ENCODE assay signal across 23 mouse cellular contexts in the genomic region with DNA sequence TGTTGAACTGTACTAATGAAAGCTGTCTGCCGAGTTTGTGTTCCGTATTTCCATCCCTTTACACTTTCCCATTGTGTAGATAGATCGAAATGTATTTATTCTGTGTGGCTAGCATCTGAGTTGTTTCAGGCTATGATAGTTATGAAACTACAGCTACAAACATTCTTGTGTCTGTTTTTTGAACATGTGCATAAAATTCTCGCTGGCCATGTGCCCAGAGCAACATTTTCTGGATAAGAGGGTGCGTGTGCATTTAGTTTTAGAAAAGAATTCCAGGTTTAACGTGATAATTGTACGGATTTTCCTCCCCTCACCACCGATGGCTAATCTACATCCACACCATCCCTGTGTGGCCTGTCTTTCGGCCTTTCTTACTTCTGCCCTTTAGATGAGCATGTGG. TPM values are rescaled to one million over a fixed set of nuclear protein-coding genes. Genes with fewer than 3 reads are reported as not detected.
DNase-seq lines count a peak whose midpoint lies in the region; ATAC-seq and TF ChIP-seq lines count a peak whose summit lies in the region.
"Had no signal": no experiment of that assay in that cellular context is flagged by ENCODE, and none has a peak within 500 bp of the region (broad histone marks: within the 10 kb centered on the region; RNA-seq: fewer than 3 reads in every experiment).

No protein-coding gene starts in this region.

- no peak overlapping the region for H3K9ac ChIP-seq in kidney, postnatal 0 days (ENCODE audit: low read depth, low read length)
- no peak overlapping the region for H3K9ac ChIP-seq in kidney, embryonic 14.5 days (ENCODE audit: low read depth, low read length)
- H3K9ac ChIP-seq in lung, embryonic 14.5 days: no peak overlapping the region
- H3K9ac ChIP-seq: heart, embryonic 15.5 days; hindbrain, embryonic 13.5 days; kidney, embryonic 15.5 days; limb, embryonic 15.5 days; liver, embryonic 14.5 days; lung, embryonic 15.5 days; neural tube, embryonic 13.5 days had no signal

- H3K4me1 ChIP-seq in kidney, postnatal 0 days (replicated peaks; ENCODE audit: insufficient read depth, low read length): no peaks in the 10 kb centered on the region
- no peaks in the 10 kb centered on the region for H3K4me1 ChIP-seq in kidney, embryonic 14.5 days (ENCODE audit: control insufficient read depth, insufficient read depth, low read length)
- H3K4me1 ChIP-seq in lung, embryonic 14.5 days (ENCODE audit: insufficient read depth): no peaks in the 10 kb centered on the region
- H3K4me1 ChIP-seq: heart, embryonic 15.5 days; hindbrain, embryonic 13.5 days; kidney, embryonic 15.5 days; lung, embryonic 15.5 days; midbrain, embryonic 10.5 days; neural tube, embryonic 13.5 days had no signal

- no peak for TF ChIP-seq CTCF in kidney, postnatal 0 days (IDR thresholded peaks at IDR 0.05; ENCODE audit: low read depth)
- TF ChIP-seq CTCF in lung, embryonic 14.5 days (IDR thresholded peaks at IDR 0.05; ENCODE audit: low read depth): no peak

- peak; percentile 24 for DNase-seq in kidney, postnatal 0 days (ENCODE audit: low spot score)
- peak; percentile 62 for DNase-seq in lung, embryonic 14.5 days
- DNase-seq in lung, postnatal 14 days: no peak
- peak; percentile 58 for DNase-seq in testis, postnatal 10 days (ENCODE audit: low spot score)
- DNase-seq in testis, postnatal 14 days (ENCODE audit: low spot score): no peak
- DNase-seq in cerebellum, adult 9-10 months: no peak
- DNase-seq: adrenal gland, adult 8-10 months; cerebellum, adult 2 months; gastrocnemius, postnatal 36 days; heart, postnatal 36 days had no signal

- no peaks in the 10 kb centered on the region for H3K27me3 ChIP-seq in kidney, postnatal 0 days (ENCODE audit: insufficient read depth, low read length)
- no peaks in the 10 kb centered on the region for H3K27me3 ChIP-seq in kidney, embryonic 14.5 days (ENCODE audit: control insufficient read depth, insufficient read depth, low read length)
- H3K27me3 ChIP-seq in lung, embryonic 14.5 days (ENCODE audit: insufficient read depth, low read length): no peaks in the 10 kb centered on the region
- H3K27me3 ChIP-seq: heart, embryonic 15.5 days; hindbrain, embryonic 13.5 days; kidney, embryonic 15.5 days; limb, embryonic 15.5 days; lung, embryonic 15.5 days; neural tube, embryonic 13.5 days had no signal

- no peak overlapping the region for H3K27ac ChIP-seq in kidney, postnatal 0 days
- no peak overlapping the region for H3K27ac ChIP-seq in kidney, embryonic 14.5 days (ENCODE audit: low read depth, low read length)
- no peak overlapping the region for H3K27ac ChIP-seq in lung, embryonic 14.5 days (ENCODE audit: low read depth)
- H3K27ac ChIP-seq: heart, embryonic 15.5 days; hindbrain, embryonic 13.5 days; kidney, embryonic 15.5 days; layer of hippocampus, adult 2 months; limb, embryonic 15.5 days; liver, embryonic 14.5 days; lung, embryonic 15.5 days; midbrain, embryonic 10.5 days; neural tube, embryonic 13.5 days had no signal

- H3K4me2 ChIP-seq in kidney, postnatal 0 days (ENCODE audit: low read length): no peak overlapping the region
- H3K4me2 ChIP-seq in kidney, embryonic 14.5 days (replicated peaks; ENCODE audit: low read depth, low read length): no peak overlapping the region
- no peak overlapping the region for H3K4me2 ChIP-seq in lung, embryonic 14.5 days
- H3K4me2 ChIP-seq: heart, embryonic 15.5 days; hindbrain, embryonic 13.5 days; kidney, embryonic 15.5 days; limb, embryonic 15.5 days; lung, embryonic 15.5 days; neural tube, embryonic 13.5 days had no signal

- H3K4me3 ChIP-seq in kidney, postnatal 0 days (replicated peaks; ENCODE audit: low read depth, low read length): no peak overlapping the region
- no peak overlapping the region for H3K4me3 ChIP-seq in kidney, embryonic 14.5 days (ENCODE audit: low read length)
- H3K4me3 ChIP-seq in lung, embryonic 14.5 days (ENCODE audit: low read depth, low read length): no peak overlapping the region
- H3K4me3 ChIP-seq: heart, embryonic 15.5 days; hindbrain, embryonic 13.5 days; kidney, embryonic 15.5 days; layer of hippocampus, adult 2 months; limb, embryonic 15.5 days; lung, embryonic 15.5 days; midbrain, embryonic 10.5 days; myocyte; neural tube, embryonic 13.5 days had no signal

- 63% methylated on average over 9 of the region's 9 CpGs for WGBS in kidney, postnatal 0 days
- WGBS in kidney, embryonic 14.5 days: 85% methylated on average over 9 of the region's 9 CpGs
- 54% methylated on average over 9 of the region's 9 CpGs for WGBS in lung, embryonic 14.5 days

- H3K36me3 ChIP-seq in kidney, postnatal 0 days (ENCODE audit: insufficient read depth, low read length): no peaks in the 10 kb centered on the region
- H3K36me3 ChIP-seq in kidney, embryonic 14.5 days (ENCODE audit: control insufficient read depth, insufficient read depth, low read length): no peaks in the 10 kb centered on the region
- H3K36me3 ChIP-seq in lung, embryonic 14.5 days (ENCODE audit: insufficient read depth): no peaks in the 10 kb centered on the region
- H3K36me3 ChIP-seq: heart, embryonic 15.5 days; hindbrain, embryonic 13.5 days; kidney, embryonic 15.5 days; limb, embryonic 15.5 days; lung, embryonic 15.5 days; midbrain, embryonic 10.5 days; neural tube, embryonic 13.5 days had no signal

- no peak for ATAC-seq in kidney, postnatal 0 days (replicated peaks; ENCODE audit: low FRiP score, low read depth)
- ATAC-seq in kidney, embryonic 14.5 days (ENCODE audit: low FRiP score, low TSS enrichment): no peak
- ATAC-seq in lung, embryonic 14.5 days (ENCODE audit: insufficient read depth): no peak
- ATAC-seq: activated CD4-positive, CD25-positive, alpha-beta regulatory T cell, adult 4 months; midbrain, embryonic 16.5 days had no signal

- no peaks in the 10 kb centered on the region for H3K9me3 ChIP-seq in kidney, postnatal 0 days (replicated peaks; ENCODE audit: low read length)
- no peaks in the 10 kb centered on the region; the same call in 1 of the 2 replicates for H3K9me3 ChIP-seq in kidney, embryonic 14.5 days (ENCODE audit: control insufficient read depth, low read length)
- peaks cover 3% of the 10 kb centered on the region; the same call in 1 of the 2 replicates for H3K9me3 ChIP-seq in lung, embryonic 14.5 days (ENCODE audit: low read depth, low read length)
- H3K9me3 ChIP-seq: heart, embryonic 15.5 days; hindbrain, embryonic 13.5 days; limb, embryonic 15.5 days; lung, embryonic 15.5 days; midbrain, embryonic 10.5 days; neural tube, embryonic 13.5 days had no signal

RNA-seq across cellular contexts. Expression of a gene that starts 18.0 kb away (rescaled TPM):
- 224 and 225 TPM in 2 replicates for polyA plus RNA-seq in kidney, postnatal 0 days (2015; fragmentation: Nextera tagmentation; extraction: Ambion mirVana)
- polyA plus RNA-seq in kidney, embryonic 14.5 days (2014; fragmentation: Nextera tagmentation; extraction: Ambion mirVana): 268 and 309 TPM in 2 replicates
- 283 and 284 TPM in 2 replicates for polyA plus RNA-seq in lung, embryonic 14.5 days (2014; fragmentation: Nextera tagmentation; extraction: Ambion mirVana)

RNA-seq across cellular contexts. Expression of a gene that starts 21.6 kb away (rescaled TPM):
- polyA plus RNA-seq in kidney, postnatal 0 days (2015; fragmentation: Nextera tagmentation; extraction: Ambion mirVana): 0.34 and 0.43 TPM in 2 replicates
- polyA plus RNA-seq in kidney, embryonic 14.5 days (2014; fragmentation: Nextera tagmentation; extraction: Ambion mirVana): 0.34 and 0.50 TPM in 2 replicates
- 1.8 TPM in 2 replicates for polyA plus RNA-seq in lung, embryonic 14.5 days (2014; fragmentation: Nextera tagmentation; extraction: Ambion mirVana)
- polyA plus RNA-seq: activated CD4-positive, CD25-positive, alpha-beta regulatory T cell, adult 4 months had no signal

Comparison
In these comparisons a context has a peak if more than half of its experiments do, and no peak if none do; other contexts are left out.
1. DNase-seq: peak in kidney, postnatal 0 days (single experiment), lung, embryonic 14.5 days (single experiment) and testis, postnatal 10 days (single experiment); none in lung, postnatal 14 days (single experiment), testis, postnatal 14 days (single experiment) and cerebellum, adult 9-10 months (single experiment).